Mouse (Mus musculus) gastrocnemius, postnatal 14 days (tissue): Measurements from ENCODE around the gene Caskin2. TPM values are rescaled to one million over a fixed set of nuclear protein-coding genes. Genes with fewer than 3 reads are reported as not detected.
"Not testable (repeated sequence)": the region's sequence is repeated elsewhere in the genome, so short reads cannot be mapped to it uniquely, and the experiment has no call there.

Experiments
- DNase-seq: peaks from one replicate; pipeline ENCODE4 v3.0.0; 2021; ENCODE audit warnings: mixed read lengths
- intact Hi-C: fragments of 180-260 bp; cut with DNase I; formaldehyde crosslinking; loops from one replicate; pipeline ENCODE4 v1.15.1; 2025; ENCODE audit warnings: low total_unique reads
- microRNA-seq, 2 experiments: library from miRNA; unstranded; fragments of <30 nt; microRNA quantifications; one replicate each; pipeline ENCODE4 v1.2.0; 2021
- total RNA-seq, 2 experiments: library from RNA; stranded (reverse); gene quantifications; 2 replicates each; pipeline ENCODE4 v1.2.3; 2021

Gene Caskin2
- total RNA-seq, 2 experiments from 2014 or later = 18.4 to 20.1 TPM

DNA sequence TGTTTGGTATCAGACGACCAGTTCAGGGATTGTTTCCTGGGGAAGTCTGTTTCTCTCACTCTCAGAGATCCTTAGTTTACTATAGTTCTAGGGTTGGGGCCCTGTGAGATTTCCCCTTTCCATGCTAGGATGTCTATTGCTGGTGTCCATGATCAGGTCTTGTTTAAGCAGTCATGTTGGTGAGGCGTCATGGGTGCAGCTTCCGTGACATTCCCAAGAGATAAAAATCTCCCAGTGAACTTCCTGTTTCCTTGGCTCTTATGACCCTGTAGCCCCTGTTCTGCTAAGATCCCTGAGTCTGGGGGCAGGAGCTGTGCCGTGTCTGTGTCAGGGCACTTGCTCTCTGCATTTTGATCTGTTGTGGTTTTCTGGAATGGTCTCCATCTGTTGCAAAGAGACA lies 38.8 kb downstream of the Caskin2 start:
- intact Hi-C loops = no loop called here

DNA sequence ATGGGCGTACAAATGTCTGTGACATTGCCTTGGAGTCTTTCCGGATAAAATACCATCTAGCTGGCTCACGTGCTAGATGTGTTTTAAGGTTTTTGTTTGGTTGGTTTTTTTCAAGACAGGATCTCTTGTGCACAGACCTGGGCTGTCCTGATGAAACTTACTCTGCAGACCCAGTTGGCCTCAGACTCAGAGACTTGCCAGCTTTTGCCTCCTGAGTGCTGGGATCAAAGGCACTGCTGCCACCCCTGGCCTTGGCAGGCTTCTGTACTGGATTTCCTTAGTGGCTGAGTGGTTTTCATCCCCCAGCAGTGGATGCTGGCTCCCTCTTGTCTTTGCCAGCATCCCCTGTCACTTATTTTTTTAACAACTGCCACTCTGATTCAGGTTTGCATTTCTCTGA lies 44.5 kb downstream of the Caskin2 start:
- intact Hi-C loops = no loop called here
- no peak for DNase-seq

More for the DNA sequence above, 38.8 kb downstream of the Caskin2 start:
- DNase-seq = no peak

DNA sequence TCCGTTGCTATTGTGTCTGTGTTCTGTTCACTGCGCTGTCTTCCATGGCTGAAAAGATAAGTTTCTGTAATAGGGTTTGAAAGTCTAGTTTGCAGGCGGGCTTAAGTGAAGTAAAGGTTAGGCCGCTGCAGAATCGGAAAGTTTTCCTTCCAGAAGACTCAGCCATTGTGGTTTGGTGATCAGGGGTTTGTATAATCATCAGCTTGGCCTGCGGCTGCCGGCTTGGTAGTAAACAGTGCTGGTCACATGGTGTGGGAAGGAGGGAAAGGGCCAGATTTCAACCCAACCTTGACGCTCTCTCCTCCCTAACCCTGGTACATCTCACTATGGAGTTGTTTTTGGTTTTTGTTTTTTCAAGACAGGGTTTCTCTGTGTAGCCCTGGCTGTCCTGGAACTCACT lies 46.5 kb downstream of the Caskin2 start:
- no peak for DNase-seq
- intact Hi-C loops = no loop called here

DNA sequence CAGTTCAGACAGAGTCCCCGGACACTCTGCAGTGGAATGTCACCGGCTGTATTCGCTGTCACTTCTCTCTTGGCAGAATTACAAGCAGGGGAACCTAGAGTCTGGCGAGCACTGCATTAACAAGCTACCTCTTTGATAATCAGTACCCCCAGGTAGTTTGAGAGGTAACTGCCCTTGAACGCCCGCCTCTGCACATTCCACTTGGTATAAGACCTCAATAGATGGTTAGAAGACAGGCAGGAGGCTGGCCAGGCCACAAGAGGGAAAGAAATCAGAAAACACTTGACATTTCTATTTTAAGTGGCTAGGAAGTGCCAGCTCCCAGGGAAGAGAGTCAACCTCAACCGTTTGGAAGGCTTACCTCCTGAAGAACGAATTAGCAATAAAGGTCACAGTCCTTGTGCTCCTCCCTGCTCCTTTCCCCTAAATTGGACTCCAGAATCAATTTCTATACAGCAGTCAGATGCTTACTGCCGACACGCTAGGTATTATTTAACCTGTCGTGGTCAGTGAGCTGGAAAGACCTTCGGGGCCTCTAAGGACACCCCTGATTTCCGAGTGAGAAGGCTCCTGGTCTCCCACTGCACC lies 47.0 kb downstream of the Caskin2 start:
- intact Hi-C loops = no loop called here

GRCm38 (mm10) chr11:115765607-115766141 lies 47.8 kb downstream of the Caskin2 start:
- intact Hi-C loops = no loop called here
- peak; percentile 54 for DNase-seq

More for the DNA sequence above, 47.0 kb downstream of the Caskin2 start:
- no peak for DNase-seq

- peak; percentile 93 for DNase-seq
- intact Hi-C loops = no loop called here
These were observed 48.3 kb downstream of the Caskin2 start, which contains the start of gene Tmem94 for GRCm38 (mm10) chr11:115765103-115765606. TSS of gene Tmem94 (plus strand) at chr11:115765433.

DNA sequence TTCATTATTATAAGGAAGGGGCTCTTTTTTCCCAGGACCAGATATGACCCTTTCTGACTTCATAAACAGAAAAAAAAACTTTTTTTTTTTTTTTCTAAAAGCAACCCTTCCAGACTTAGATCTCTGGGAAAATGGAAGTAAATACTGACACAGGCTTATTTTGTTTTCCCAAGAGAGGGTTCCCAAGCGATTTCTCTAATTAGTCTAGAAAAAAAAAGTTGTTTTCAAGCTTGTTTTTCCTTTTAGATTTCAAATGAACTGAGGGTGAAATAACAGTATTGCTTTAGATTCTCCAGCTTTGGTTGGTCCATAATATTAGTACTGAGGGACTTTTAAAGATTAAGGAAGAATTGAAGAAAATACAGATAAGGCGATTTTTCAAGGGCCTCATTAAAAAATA lies 48.7 kb downstream of the Caskin2 start:
- DNase-seq = no peak
- intact Hi-C loops = no loop called here

- intact Hi-C loops, DNase-seq: not testable (repeated sequence)
These were observed 51.3 kb downstream of the Caskin2 start for GRCm38 (mm10) chr11:115762176-115762575.

DNA sequence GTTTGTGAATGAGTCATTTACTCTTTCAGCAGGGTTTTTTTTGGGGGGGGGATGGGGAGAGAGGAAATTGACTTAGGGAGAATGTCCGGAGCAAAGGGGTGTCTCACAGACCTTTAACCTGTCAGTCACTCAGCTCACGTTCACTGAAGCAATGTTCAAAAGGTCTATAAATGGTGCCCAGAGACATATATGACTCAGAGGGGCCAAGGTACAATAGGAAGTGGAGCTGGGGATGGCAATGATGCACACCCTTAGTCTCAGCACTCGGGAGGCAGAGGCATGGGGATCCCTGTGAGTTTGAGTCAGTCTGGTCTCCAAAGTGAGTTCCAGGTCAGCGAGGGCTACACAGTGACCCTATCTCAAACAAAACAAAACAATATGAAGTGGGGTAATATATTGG lies 60.0 kb downstream of the Caskin2 start:
- intact Hi-C loops = no loop called here
- no peak for DNase-seq

- intact Hi-C loops = no loop called here
- no peak for DNase-seq
These were observed 60.8 kb downstream of the Caskin2 start for GRCm38 (mm10) chr11:115752653-115753052.

GRCm38 (mm10) chr11:115751725-115752124 lies 61.7 kb downstream of the Caskin2 start:
- intact Hi-C loops = no loop called here
- no peak for DNase-seq

GRCm38 (mm10) chr11:115749834-115750233 lies 63.6 kb downstream of the Caskin2 start:
- DNase-seq = no peak
- intact Hi-C loops = no loop called here

Small RNA genes lying within 50 kb of the gene (microRNA-seq; reads per million reads assigned to microRNA genes)
- gene Mir5621 = 0.32 to 0.50 reads per million in 2 experiments

Other genes starting within 250 kb of the Caskin2 start
- 10 to 100 TPM; 14.7 to 18.9 TPM for gene Nup85, start 249.2 kb downstream of the Caskin2 start, total RNA-seq
- 10 to 100 TPM; 63.6 to 65.4 TPM for gene Mrps7, start 209.7 kb downstream of the Caskin2 start, total RNA-seq
- gene Gga3, start 209.6 kb downstream of the Caskin2 start, total RNA-seq = 10 to 100 TPM; 10.9 to 13.2 TPM
- gene Mif4gd, start 200.7 kb downstream of the Caskin2 start, total RNA-seq = 10 to 100 TPM; 35.7 to 42.9 TPM
- gene Slc25a19, start 185.3 kb downstream of the Caskin2 start, total RNA-seq = 10 to 100 TPM; 40.9 to 45.2 TPM
- gene Grb2, start 105.0 kb downstream of the Caskin2 start, total RNA-seq = 10 to 100 TPM; 76.5 to 93.9 TPM
- 10 to 100 TPM; 52.7 to 61.5 TPM for gene Tmem94, start 48.2 kb downstream of the Caskin2 start, total RNA-seq
- gene Tsen54, start 1.1 kb upstream of the Caskin2 start, total RNA-seq = 1 to 10 TPM; 5.8 to 7.8 TPM
- gene Llgl2, start 10.4 kb upstream of the Caskin2 start, total RNA-seq = 10 to 100 TPM; 11.2 to 11.5 TPM
- gene Myo15b, start 44.8 kb upstream of the Caskin2 start, total RNA-seq = under 1 TPM in 1 of 2 experiments, not detected in 1; 0.09 TPM
- gene Smim5, start 86.3 kb upstream of the Caskin2 start, total RNA-seq = 1 to 10 TPM; 2.2 to 2.4 TPM
- not detected for gene Smim6, start 98.4 kb upstream of the Caskin2 start, total RNA-seq
- gene Sap30bp, start 119.6 kb upstream of the Caskin2 start, total RNA-seq = 10 to 100 TPM; 13.1 to 15.2 TPM
- 1 to 10 TPM; 5.7 to 6.3 TPM for gene Recql5, start 119.8 kb upstream of the Caskin2 start, total RNA-seq
- 1 to 10 TPM; 1.9 to 6.7 TPM for gene Itgb4, start 161.1 kb upstream of the Caskin2 start, total RNA-seq
- 10 to 100 TPM in 1 of 2 experiments, 1 to 10 TPM in 1; 7.2 to 11.3 TPM for gene Galk1, start 199.1 kb upstream of the Caskin2 start, total RNA-seq
- gene H3f3b, start 214.3 kb upstream of the Caskin2 start, total RNA-seq = 100 to 1,000 TPM; 132 to 170 TPM
- gene Unk, start 216.7 kb upstream of the Caskin2 start, total RNA-seq = 1 to 10 TPM; 7.3 to 7.7 TPM